Mouse (Mus musculus) urinary bladder, postnatal 36 days (tissue): ENCODE results near the gene Nyap1.
A peak's percentile ranks its signal among the peaks of the same experiment; 100 is the strongest.

Source experiments
- DNase-seq, 2 experiments: peaks; one replicate each; pipeline ENCODE4 v3.0.0; 2022; ENCODE audit warnings: low spot score in 2 of 2, mixed read lengths in 1 of 2

The Nyap1 gene

GRCm38 (mm10) chr5:137741023-137741931, at the start of gene Nyap1:
Gene Nyap1, minus strand, starts transcription at chr5:137741607.
- DNase-seq: peak; percentile 58 to 65

- no peak for DNase-seq
Measured at GRCm38 (mm10) chr5:137788946-137789531, 47.6 kb upstream of the Nyap1 start.

GRCm38 (mm10) chr5:137788171-137788570, 46.8 kb upstream of the Nyap1 start:
- DNase-seq: no peak

- DNase-seq: peak; percentile 94 to 95
Measured at GRCm38 (mm10) chr5:137787151-137787928, 45.9 kb upstream of the Nyap1 start, which contains the start of the genes Mepce and Zcwpw1. Gene Mepce, minus strand, starts transcription at chr5:137787655. Gene Zcwpw1, plus strand, starts transcription at chr5:137787798.

- peak; percentile 98 to 99 for DNase-seq
Measured at GRCm38 (mm10) chr5:137786109-137786942, 44.9 kb upstream of the Nyap1 start.

- DNase-seq: peak; percentile 42 to 43
Measured at GRCm38 (mm10) chr5:137785164-137786031, 44.0 kb upstream of the Nyap1 start.

GRCm38 (mm10) chr5:137784546-137784945, 43.1 kb upstream of the Nyap1 start:
- no peak for DNase-seq

GRCm38 (mm10) chr5:137783901-137784540, 42.6 kb upstream of the Nyap1 start:
- no peak for DNase-seq

- no peak for DNase-seq
Measured at GRCm38 (mm10) chr5:137782776-137783522, 41.5 kb upstream of the Nyap1 start.

- no peak for DNase-seq
Measured at GRCm38 (mm10) chr5:137781661-137782060, 40.3 kb upstream of the Nyap1 start.

- DNase-seq: no peak
Measured at GRCm38 (mm10) chr5:137779053-137779933, 37.9 kb upstream of the Nyap1 start.

GRCm38 (mm10) chr5:137778635-137779034, 37.2 kb upstream of the Nyap1 start, which contains the start of gene Ppp1r35:
Gene Ppp1r35, plus strand, starts transcription at chr5:137778849.
- DNase-seq: peak; percentile 96

GRCm38 (mm10) chr5:137777267-137777845, 35.9 kb upstream of the Nyap1 start:
- DNase-seq: no peak

GRCm38 (mm10) chr5:137776408-137776918, 35.1 kb upstream of the Nyap1 start:
- no peak for DNase-seq

GRCm38 (mm10) chr5:137775587-137776290, 34.3 kb upstream of the Nyap1 start:
- DNase-seq: no peak

GRCm38 (mm10) chr5:137772755-137773154, 31.3 kb upstream of the Nyap1 start:
- DNase-seq: no peak

- no peak for DNase-seq
Measured at GRCm38 (mm10) chr5:137770709-137771108, 29.3 kb upstream of the Nyap1 start.
